Mouse (Mus musculus) ovary, postnatal 14 days (tissue): ENCODE measurements around the gene Xxylt1.

ENCODE experiments used
- DNase-seq: peaks from one replicate; pipeline ENCODE4 v3.0.0; 2022; ENCODE audit warnings: low spot score

The Xxylt1 gene

DNA sequence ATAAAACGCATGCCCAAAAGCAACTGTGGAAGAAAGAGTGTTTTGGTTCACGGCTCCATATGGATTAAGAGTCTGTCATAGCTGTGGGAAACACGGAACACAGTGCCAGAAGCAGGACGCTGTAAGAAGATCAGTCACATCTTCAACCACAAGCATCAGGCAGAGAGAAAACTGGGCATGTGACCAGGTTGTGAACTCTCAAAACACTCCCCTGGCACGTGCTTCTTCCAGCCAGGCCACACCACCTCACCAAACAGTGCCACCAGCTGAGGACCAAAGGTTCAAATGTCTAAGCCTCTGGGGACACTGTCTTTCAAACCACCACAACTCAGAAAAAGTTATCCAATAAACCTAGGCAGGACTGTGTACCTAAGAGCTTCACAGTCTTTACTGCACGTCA is 93.0 kb downstream of the Xxylt1 start:
- DNase-seq = no peak

DNA sequence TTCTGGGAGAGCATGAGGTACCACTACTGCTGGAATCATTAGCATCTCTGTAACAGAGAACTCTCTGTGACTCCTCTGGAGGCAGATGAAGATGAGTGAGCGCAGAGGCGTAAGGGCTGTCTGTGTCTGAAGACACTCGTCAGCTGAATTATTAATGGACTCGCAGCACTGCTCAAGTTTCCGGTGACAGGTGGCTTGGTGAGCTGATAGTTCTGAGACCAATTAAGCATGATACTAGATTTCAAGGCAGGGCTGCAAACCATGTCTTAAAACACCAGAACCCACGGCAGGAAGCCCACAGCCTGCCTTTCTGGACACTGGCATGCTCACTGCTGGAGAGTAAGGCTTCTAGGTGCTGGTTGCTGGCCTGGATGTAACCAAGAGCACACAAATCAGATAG is 93.5 kb downstream of the Xxylt1 start:
- no peak for DNase-seq

GRCm38 (mm10) chr16:30984826-30985545 is 96.2 kb downstream of the Xxylt1 start:
- no peak for DNase-seq

DNA sequence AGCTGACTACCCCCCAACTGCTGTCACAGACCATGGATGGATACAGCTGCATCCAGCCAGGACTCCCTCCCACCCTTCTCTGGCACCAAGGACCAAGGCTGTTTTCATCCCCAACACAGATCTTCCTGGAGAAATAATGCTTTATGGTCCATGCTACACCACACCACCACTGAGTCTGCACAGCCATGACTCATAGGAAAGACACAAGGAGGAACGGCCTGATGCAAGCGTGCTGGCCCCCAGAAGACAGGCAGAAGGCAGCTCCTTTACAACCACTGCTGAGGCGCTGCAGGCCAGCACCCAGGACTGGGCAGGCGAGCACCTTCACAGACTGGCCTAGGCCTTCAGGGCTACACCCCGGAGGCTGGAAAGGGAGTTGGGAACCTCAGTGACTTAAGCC is 97.1 kb downstream of the Xxylt1 start:
- DNase-seq = no peak

GRCm38 (mm10) chr16:30983699-30984098 is 97.5 kb downstream of the Xxylt1 start:
- DNase-seq = no peak

- no peak for DNase-seq
Observed at GRCm38 (mm10) chr16:30983281-30983680, 98.0 kb downstream of the Xxylt1 start.

DNA sequence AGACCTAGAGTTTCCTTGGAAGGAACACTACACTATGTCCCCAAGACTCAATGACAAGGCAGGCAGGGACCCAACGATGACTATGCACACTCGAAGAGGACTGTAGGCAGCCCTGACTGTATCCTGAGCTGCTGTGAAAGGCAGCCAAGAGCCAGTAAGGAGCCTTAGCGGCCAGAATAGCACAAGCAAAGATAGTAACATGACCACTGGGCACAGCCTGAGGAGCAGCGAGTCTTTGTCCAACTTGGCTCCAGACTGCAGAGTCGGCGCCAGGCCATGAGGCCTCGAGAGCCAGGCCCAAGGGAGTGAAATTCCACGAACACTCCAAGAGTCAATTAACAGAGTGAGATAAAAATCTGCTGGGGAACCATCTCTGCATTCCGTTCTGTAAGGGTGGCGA is 99.9 kb downstream of the Xxylt1 start:
- peak; percentile 36 for DNase-seq

DNA sequence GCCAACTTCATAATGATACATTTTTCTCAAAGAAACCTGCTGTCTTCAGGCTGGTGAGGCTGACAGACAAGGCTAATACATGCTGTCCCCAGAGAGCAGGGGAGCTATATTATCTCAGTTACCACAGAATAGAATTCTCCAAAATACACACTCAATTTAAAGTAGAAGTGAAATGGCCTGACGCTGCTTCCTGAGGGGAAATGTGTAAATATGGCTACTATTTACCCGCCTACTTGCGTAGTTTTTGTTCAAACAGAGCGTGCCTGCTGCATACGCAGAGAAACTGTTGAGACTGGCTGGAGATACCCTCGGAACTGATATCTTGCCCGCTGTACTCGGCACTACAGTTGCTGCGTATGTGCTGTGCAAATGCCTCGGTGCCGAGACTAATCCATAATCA is 101.3 kb downstream of the Xxylt1 start:
- DNase-seq = no peak

DNA sequence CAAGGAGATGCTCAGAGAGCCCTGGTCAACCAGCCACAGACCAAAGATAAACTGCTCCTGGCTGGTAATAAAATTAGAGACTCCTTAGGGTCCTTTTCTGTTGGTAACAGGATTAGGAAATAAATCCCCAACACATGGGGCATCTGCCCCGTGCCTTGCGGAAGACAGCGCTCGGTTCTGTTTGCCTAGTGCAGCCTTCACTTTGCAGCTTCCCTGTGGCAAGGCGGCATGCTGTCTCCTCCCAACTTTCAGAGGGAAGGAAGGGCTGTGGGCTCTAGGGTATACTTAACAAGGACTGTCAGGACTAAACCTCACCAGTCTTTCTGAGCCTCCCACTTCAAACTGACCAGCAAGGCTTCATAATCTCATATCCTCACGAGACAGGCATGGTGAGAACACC is 103.5 kb downstream of the Xxylt1 start:
- DNase-seq = no peak

DNA sequence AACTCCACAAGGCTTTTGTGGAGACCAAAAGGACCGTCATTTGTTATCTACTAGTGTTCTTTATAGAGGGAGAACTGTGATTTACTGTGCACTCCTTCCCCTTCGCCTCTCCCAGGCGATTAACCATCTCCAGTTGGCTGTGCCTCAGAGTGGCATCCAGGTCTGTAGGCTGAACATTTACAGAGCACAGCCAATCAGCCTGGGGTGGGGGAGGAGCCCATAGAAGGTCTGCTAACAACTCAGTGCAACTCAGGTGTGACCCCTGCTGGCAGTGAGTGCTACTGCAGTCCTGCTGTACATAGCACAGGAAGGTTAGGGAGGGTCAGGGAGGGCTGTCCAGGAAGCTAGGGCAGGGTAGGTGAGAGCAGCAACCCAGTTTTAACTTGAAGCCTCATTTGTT is 104.0 kb downstream of the Xxylt1 start:
- DNase-seq = peak; percentile 85

DNA sequence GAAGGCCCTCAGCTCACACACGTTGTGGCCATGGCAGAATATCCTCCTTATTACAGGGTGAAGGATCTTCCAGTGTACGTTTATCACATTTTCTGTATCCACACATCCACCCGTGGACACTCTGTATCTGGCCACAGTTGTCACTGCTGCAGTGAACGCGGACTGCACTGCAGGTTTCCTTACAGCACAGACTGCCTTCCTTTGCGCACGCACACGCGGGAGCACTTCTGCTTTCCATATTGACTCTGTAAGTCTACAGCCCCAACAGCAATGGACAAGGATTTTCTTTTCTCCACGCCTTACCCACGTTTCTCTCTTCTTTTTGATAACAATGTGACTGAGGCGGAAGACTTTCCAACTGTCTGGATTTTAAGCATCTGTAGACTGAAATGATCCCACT is 106.7 kb downstream of the Xxylt1 start:
- DNase-seq = no peak

GRCm38 (mm10) chr16:30973416-30973815 is 107.8 kb downstream of the Xxylt1 start:
- DNase-seq = no peak

DNA sequence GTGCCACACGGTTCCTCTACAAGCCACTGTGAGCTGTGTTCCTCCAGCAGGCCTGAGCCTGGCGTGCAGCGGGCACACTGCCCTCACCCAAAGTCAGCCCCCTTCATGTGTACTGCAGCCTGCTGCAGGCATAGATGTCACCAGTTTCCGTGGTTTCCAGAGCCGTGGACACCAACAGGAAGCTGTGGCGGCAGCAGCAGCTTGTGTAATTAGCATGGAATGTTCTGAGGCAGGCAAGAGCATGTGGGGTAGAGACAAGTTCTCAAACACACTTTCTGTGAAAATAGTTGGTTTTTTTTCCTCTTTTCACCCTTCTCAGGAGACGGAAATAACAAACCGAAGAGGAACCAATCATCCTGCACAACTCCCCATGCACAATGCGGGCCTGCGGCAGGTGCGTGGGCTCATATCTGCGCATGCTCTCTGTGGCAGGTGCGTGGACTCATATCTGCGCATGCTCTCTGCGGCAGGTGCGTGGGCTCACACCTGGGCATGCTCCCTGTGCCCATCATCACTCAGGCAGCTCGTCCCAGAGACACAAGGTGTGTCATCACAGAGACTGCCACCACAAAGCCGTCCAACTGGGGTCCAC is 109.2 kb downstream of the Xxylt1 start:
- DNase-seq = no peak

GRCm38 (mm10) chr16:30969266-30970064 is 111.8 kb downstream of the Xxylt1 start:
- DNase-seq = no peak

DNA sequence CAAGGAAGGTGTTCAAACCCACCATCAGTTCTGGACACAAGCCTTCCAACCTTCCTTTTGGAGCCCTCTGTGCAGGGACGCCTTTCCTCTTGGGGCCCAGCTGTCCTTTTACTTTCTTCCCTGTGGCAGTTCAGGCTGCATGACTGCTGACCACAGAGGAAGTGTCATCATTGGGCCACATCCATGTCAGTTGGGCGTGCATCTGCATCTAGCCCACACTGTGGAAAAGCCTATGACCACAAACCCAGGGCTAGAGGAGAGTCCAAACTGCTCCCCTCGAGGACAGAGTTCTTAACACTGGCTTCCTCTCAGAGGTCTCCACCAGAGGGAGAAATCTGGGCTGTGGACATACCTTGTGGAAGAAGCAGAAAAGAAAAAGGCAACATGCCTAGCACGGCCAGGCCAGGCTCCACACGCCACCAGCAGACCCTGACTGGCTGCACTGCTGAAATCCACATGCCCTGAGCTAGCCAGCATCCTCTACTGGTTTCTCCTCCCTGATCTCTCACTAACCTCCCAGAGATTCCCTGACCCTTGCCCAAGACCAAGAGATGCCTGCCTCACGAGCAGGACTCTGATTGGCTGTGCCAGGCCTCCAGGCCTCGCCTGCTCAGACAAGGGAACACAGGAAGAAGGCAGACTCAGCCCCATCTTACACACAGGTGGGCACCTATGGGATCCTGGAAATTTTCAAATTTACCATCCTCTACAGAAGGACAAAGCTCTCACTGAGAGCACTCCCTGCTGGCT is 112.7 kb downstream of the Xxylt1 start:
- DNase-seq = no peak

DNA sequence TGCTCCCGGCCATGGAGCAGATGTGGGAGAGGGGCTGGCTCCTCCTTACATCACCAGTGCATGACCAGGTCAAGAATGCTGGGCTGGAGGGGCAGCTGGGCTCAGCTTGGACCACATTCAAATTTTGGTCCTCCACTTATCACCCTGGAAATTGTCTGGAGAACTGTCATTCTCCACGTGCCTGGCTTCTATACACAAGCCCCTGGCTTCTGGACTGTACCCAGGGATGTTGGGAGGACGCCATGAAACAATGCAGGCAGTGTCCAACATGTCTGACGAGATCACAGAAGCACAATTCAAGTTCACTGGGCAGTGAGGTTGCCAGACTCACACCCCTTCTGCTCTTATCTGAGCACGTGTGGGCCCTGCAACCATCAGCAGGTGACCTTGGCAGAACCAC is 114.5 kb downstream of the Xxylt1 start:
- DNase-seq = no peak

DNA sequence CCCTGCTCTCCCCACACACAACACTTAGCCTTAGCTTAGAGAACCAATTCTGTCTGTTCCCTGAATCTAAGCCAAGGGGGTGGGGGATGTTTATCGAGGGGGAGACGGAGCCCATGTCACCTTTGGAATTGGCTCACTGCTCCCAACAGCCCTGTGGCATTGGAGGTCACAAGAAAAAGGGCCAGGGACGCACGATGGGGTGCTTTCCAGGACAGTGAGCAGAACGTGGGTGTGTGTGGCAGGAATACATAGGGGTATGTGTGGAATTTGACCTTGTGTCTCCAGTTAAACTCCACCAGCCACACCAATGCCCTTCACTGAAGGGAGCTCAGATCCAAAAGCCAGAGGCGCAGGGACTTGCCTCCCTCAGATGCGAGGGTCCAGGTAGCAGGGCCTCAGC is 116.3 kb downstream of the Xxylt1 start:
- DNase-seq = no peak

DNA sequence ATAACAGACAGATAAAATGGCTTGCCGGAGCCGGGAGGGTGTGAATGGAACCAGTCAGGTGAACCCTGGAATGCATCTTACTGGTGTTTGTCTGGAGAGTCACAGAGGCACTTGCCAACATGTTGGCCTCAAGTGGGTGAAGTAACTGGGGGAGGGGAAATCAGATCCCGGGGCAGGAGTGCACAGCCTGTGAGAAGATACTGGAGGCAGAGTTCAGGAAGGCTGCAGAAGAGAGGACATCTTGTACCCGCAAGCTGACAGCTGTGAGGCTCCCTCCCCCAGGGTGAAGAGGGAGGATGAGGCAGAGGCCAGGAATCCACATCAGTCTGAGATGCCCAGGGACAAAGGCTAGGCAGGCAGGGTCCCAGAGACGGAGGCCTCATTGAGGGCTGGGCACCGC is 116.8 kb downstream of the Xxylt1 start:
- no peak for DNase-seq

GRCm38 (mm10) chr16:30962515-30962914 is 118.7 kb downstream of the Xxylt1 start:
- no peak for DNase-seq

GRCm38 (mm10) chr16:30961176-30961575 is 120.1 kb downstream of the Xxylt1 start:
- no peak for DNase-seq

- no peak for DNase-seq
Observed at GRCm38 (mm10) chr16:30960266-30960665, 121.0 kb downstream of the Xxylt1 start.

DNA sequence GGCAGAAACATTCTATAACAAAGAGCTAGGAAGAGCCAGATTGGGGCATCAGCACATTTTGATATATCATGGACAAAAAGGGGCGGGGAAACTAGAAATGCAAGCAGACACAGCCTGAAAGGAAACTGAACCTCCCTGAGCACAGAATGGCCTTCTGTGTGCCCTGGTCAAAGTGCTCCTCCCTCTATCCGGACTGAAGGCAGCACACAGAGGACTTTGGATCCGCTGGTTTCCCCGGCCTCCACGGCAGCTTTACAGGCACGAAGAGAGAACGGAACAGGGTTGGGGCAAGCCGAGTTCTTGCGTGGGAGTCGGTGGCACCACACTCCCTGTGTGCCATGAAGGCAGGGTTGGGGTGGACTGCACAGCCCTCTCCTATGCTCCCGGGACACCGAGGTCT is 121.5 kb downstream of the Xxylt1 start:
- DNase-seq = no peak

DNA sequence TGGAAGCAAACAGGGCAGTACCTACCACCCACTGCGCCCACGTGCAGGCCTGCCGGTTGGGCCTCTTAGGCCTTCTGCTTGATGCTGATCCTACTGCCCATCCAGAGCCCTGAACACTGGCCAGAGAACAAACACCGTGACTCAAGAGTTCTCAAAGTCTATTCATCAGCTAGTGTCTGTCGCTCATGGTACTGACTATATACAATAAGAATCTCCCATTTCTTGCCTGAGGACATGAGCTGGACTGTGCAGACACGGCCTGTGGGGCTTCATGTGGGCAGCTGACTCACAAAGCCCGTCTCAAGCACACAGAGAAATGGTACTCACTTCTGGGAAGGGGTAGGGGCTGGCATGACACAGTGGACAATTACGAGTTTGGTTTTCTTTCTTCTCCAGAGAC is 125.1 kb downstream of the Xxylt1 start:
- no peak for DNase-seq
